Mouse (Mus musculus) embryonic facial prominence, embryonic 12.5 days (tissue): ENCODE data around the gene Nbea. TPM values are rescaled to one million over a fixed set of nuclear protein-coding genes. Genes with fewer than 3 reads are reported as not detected.
A peak's percentile ranks its signal among the peaks of the same experiment; 100 is the strongest.
"Not testable (repeated sequence)": the region's sequence is repeated elsewhere in the genome, so short reads cannot be mapped to it uniquely, and the experiment has no call there.

ENCODE experiments used
- ATAC-seq: fragments of 200-750 bp; cut with Nextera tagmentation; 2 replicates; pipeline ENCODE4 v1.8.0; 2017; ENCODE audit not compliant: insufficient number of reproducible peaks, insufficient read depth, low FRiP score, low TSS enrichment
- H3K27ac ChIP-seq: fragments of 300-500 bp; sonication (generic); 2 replicates; pipeline ENCODE4 v1.5.1; 2016; ENCODE audit warnings: mild to moderate bottlenecking
- H3K27me3 ChIP-seq: fragments of 300-500 bp; sonication (generic); 2 replicates; pipeline ENCODE4 v1.6.1; 2016; ENCODE audit warnings: mild to moderate bottlenecking, moderate library complexity
- H3K36me3 ChIP-seq: fragments of 300-500 bp; sonication (generic); 2 replicates; pipeline ENCODE4 v1.6.1; 2016; ENCODE audit warnings: mild to moderate bottlenecking
- H3K4me1 ChIP-seq: fragments of 300-500 bp; sonication (generic); 2 replicates; pipeline ENCODE4 v1.6.1; 2016
- H3K4me2 ChIP-seq: fragments of 300-500 bp; sonication (generic); replicated peaks from 2 replicates; pipeline ENCODE4 v1.6.1; 2016; ENCODE audit warnings: mild to moderate bottlenecking, moderate library complexity
- H3K4me3 ChIP-seq: fragments of 300-500 bp; sonication (generic); 2 replicates; pipeline ENCODE4 v1.5.1; 2016; ENCODE audit warnings: mild to moderate bottlenecking
- H3K9ac ChIP-seq: fragments of 300-500 bp; sonication (generic); 2 replicates; pipeline ENCODE4 v1.6.1; 2016; ENCODE audit warnings: mild to moderate bottlenecking, moderate library complexity
- H3K9me3 ChIP-seq: fragments of 300-500 bp; sonication (generic); 2 replicates; pipeline ENCODE4 v1.6.1; 2016; ENCODE audit warnings: mild to moderate bottlenecking, moderate library complexity
- WGBS: fragments of 180-500 bp; shearing (Covaris S2); methylation state at CpG from one replicate; pipeline ENCODE4 v1.1.7; 2016; 5-methylcytosine and 5-hydroxymethylcytosine counted together
- polyA plus RNA-seq: library from polyadenylated mRNA; unstranded; fragments of >200 nt; fragmentation: Nextera tagmentation; extraction: Ambion mirVana; gene quantifications from 2 replicates; pipeline ENCODE4 v1.2.1, GENCODE M21; 2016

Gene Nbea
- polyA plus RNA-seq, 1 experiment from 2014 or later = 24.2 TPM

DNA sequence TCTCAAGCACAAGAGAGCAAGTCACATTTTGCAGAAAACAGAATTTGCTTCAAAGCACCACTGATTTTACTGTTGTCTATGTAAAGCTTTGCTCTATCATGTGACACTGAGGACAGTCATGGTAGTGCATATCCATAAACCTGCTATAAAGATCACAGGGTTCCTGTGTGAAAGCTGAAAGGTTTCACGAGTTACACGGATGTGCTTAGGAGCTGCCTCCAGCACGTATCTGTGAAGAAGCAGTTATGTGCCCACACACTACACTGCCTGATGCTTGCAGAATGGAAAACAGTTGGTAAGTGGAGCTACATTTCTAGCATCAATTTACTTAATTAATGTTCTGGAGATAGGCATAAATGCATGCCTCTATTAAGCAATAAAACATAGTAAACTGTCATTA is 172.4 kb downstream of the Nbea start:
- Histone ChIP-seq H3K4me1 (no peaks in the 10 kb centered on the region), H3K4me3 (no peak overlapping the region), H3K9ac (no peak overlapping the region), H3K9me3 (no peaks in the 10 kb centered on the region), H3K27ac (no peak overlapping the region), H3K27me3 (no peaks in the 10 kb centered on the region), H3K36me3 (peaks cover 7% of the 10 kb centered on the region; the same call in 1 of the 2 replicates), H3K4me2 (no peak overlapping the region)
- no peak for ATAC-seq
- WGBS = 83% methylated on average over 3 of the region's 3 CpGs

- H3K4me2 ChIP-seq = no peak overlapping the region
Observed at GRCm38 (mm10) chr3:56007991-56008390, 175.5 kb downstream of the Nbea start.

DNA sequence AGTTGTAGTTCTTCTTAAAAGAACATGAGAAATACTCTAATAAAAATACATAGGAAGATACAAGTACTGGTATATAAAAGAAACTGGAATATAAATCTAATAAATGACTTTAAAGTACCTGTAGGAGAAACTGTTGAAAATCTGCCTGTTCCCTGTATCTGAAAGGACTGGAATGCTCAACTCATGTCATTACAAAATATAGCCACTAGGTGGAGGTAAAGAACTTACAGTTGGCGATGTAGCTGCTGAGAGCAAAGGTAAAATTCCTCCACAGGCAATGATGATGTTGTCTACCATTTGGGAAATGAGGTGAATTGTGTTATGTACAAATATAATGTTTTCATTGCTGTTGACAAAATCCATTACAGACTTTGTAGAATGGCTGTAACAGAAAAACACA is 183.2 kb downstream of the Nbea start:
- no peak for ATAC-seq
- no peak overlapping the region for H3K9ac ChIP-seq
- H3K36me3 ChIP-seq = peaks cover 19% of the 10 kb centered on the region
- H3K4me1 ChIP-seq = no peaks in the 10 kb centered on the region
- WGBS = 2% methylated on average over 1 of the region's 1 CpGs
- H3K27me3 ChIP-seq = no peaks in the 10 kb centered on the region
- no peak overlapping the region for H3K27ac ChIP-seq
- no peaks in the 10 kb centered on the region for H3K9me3 ChIP-seq
- no peak overlapping the region for H3K4me3 ChIP-seq
- no peak overlapping the region for H3K4me2 ChIP-seq

More at GRCm38 (mm10) chr3:56007991-56008390, 175.5 kb downstream of the Nbea start:
- Histone ChIP-seq H3K4me1 (no peaks in the 10 kb centered on the region), H3K9me3 (no peaks in the 10 kb centered on the region), H3K4me3 (no peak overlapping the region), H3K9ac (no peak overlapping the region), H3K36me3 (peaks cover 18% of the 10 kb centered on the region), H3K27ac (no peak overlapping the region), H3K27me3 (no peaks in the 10 kb centered on the region)
- WGBS = 19% methylated on average over 2 of the region's 2 CpGs
- no peak for ATAC-seq

DNA sequence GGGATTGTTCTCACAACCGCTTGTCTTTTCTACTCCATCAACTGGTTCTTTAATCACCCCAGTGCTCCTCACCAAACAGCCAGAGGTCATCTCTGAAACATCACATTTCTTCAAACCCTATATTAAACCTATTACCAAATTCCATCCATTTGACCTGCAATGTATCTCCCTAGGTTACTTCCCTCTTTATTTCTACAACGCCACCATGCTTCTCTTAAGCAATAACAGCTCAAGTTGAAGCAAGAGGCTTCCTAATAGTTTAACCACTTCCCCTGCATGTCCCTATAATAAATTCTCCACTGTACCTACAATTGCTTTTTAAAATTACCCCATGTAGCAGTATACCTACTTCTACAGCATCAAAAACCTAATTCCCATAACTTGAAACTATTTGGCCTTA is 205.1 kb downstream of the Nbea start:
- Histone ChIP-seq H3K9me3 (no peaks in the 10 kb centered on the region), H3K27me3 (no peaks in the 10 kb centered on the region), H3K4me1 (no peaks in the 10 kb centered on the region), H3K36me3 (peaks cover 22% of the 10 kb centered on the region), H3K4me2 (no peak overlapping the region), H3K9ac (no peak overlapping the region), H3K4me3 (no peak overlapping the region), H3K27ac (no peak overlapping the region)
- WGBS = 91% methylated on average over 2 of the region's 2 CpGs
- ATAC-seq = no peak

GRCm38 (mm10) chr3:55976986-55977385 is 206.5 kb downstream of the Nbea start:
- H3K4me3 ChIP-seq, H3K4me1 ChIP-seq, H3K9me3 ChIP-seq, ATAC-seq, H3K27ac ChIP-seq, H3K27me3 ChIP-seq, H3K4me2 ChIP-seq, H3K9ac ChIP-seq: not testable (repeated sequence)
- 94% methylated on average over 14 of the region's 14 CpGs for WGBS
- H3K36me3 ChIP-seq = peaks cover 11% of the 10 kb centered on the region

DNA sequence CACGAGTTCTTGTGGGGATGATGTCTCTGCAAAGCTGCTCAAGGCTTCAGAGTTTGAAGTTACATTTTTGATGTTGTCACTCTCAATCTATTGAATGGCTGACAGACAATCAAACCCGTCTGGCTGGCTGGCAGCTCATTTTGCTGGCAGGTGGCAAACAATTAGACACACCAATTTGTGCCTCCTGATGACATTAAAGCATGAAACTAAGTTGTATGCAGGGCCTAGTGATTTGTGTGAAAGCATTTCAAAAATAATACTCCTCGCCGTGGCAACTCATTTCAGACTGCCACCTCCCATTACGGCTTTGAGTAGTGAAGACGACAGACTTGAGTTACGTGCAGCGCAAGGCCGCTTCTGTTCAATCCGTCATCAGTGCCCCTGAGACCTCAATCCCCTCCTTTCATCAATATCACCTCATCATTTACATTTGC is 217.8 kb downstream of the Nbea start:
- H3K4me3 ChIP-seq = no peak overlapping the region
- peaks cover 7% of the 10 kb centered on the region for H3K36me3 ChIP-seq
- H3K9ac ChIP-seq = no peak overlapping the region
- WGBS = 44% methylated on average over 10 of the region's 10 CpGs
- no peaks in the 10 kb centered on the region for H3K9me3 ChIP-seq
- H3K27ac ChIP-seq = no peak overlapping the region
- ATAC-seq = no peak
- no peak overlapping the region for H3K4me2 ChIP-seq
- H3K4me1 ChIP-seq = no peaks in the 10 kb centered on the region
- H3K27me3 ChIP-seq = no peaks in the 10 kb centered on the region

- ATAC-seq = 0 out of 2 replicates have a peak, but pooled peaks have one; percentile 3
- WGBS = 90% methylated on average over 8 of the region's 8 CpGs
Observed at GRCm38 (mm10) chr3:55963032-55963431, 220.5 kb downstream of the Nbea start.

DNA sequence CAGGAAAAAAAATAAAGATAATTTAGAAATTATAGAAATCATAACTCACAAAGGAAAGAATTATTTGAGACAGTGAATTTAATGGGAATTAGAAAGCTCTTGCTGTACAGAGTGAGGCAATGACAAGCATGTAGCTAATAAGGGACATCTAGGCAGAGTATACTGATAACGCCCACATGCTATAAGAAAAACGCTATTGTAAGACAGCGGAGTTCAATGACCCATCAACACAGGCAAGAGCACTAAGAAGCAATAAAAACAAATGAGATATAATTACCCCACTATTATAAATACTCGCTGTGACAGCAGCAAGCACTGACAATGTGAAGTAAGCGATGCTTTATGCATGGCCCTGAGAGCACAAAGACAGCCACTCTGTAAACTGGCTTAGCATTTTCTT is 233.5 kb downstream of the Nbea start:
- WGBS = 84% methylated on average over 5 of the region's 5 CpGs
- Histone ChIP-seq H3K27me3 (no peaks in the 10 kb centered on the region), H3K27ac (no peak overlapping the region), H3K36me3 (peaks cover 7% of the 10 kb centered on the region), H3K4me1 (no peaks in the 10 kb centered on the region), H3K4me2 (no peak overlapping the region), H3K4me3 (no peak overlapping the region), H3K9me3 (no peaks in the 10 kb centered on the region), H3K9ac (no peak overlapping the region)
- ATAC-seq = no peak

More at GRCm38 (mm10) chr3:55963032-55963431, 220.5 kb downstream of the Nbea start:
- Histone ChIP-seq H3K27ac (no peak overlapping the region), H3K36me3 (peaks cover 10% of the 10 kb centered on the region), H3K4me2 (no peak overlapping the region), H3K9me3 (no peaks in the 10 kb centered on the region), H3K9ac (no peak overlapping the region), H3K27me3 (no peaks in the 10 kb centered on the region), H3K4me1 (no peaks in the 10 kb centered on the region), H3K4me3 (no peak overlapping the region)

GRCm38 (mm10) chr3:55949148-55949547 is 234.4 kb downstream of the Nbea start:
- no peak overlapping the region for H3K4me2 ChIP-seq
- WGBS = 88% methylated on average over 2 of the region's 2 CpGs

DNA sequence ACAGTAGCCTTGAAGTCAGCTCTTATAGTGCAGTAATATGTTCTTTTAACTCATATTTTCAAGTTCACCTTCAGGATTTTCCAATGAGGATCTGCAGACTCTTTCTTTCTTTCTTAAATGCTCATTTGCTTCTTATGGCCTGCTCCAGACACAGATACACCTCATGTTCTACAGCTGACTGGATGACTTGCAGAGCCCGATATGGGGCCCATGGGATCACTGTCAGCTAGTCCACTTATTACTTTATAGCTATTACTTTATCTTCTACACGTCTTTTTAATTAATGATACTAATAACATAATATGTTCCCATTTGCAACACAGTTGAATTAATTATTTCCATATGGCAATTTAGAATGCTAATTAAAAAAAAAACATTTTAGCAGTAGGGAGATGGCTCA is 256.2 kb downstream of the Nbea start:
- no peak overlapping the region for H3K4me2 ChIP-seq
- no peaks in the 10 kb centered on the region for H3K27me3 ChIP-seq
- no peak overlapping the region for H3K27ac ChIP-seq
- peaks cover 13% of the 10 kb centered on the region for H3K36me3 ChIP-seq
- no peaks in the 10 kb centered on the region for H3K4me1 ChIP-seq
- no peaks in the 10 kb centered on the region for H3K9me3 ChIP-seq
- no peak for ATAC-seq
- H3K9ac ChIP-seq = no peak overlapping the region
- 69% methylated on average over 2 of the region's 2 CpGs for WGBS
- H3K4me3 ChIP-seq = no peak overlapping the region

More at GRCm38 (mm10) chr3:55949148-55949547, 234.4 kb downstream of the Nbea start:
- Histone ChIP-seq H3K27me3 (no peaks in the 10 kb centered on the region), H3K27ac (no peak overlapping the region), H3K36me3 (peaks cover 7% of the 10 kb centered on the region), H3K4me3 (no peak overlapping the region), H3K9ac (no peak overlapping the region), H3K4me1 (no peaks in the 10 kb centered on the region), H3K9me3 (no peaks in the 10 kb centered on the region)
- no peak for ATAC-seq

DNA sequence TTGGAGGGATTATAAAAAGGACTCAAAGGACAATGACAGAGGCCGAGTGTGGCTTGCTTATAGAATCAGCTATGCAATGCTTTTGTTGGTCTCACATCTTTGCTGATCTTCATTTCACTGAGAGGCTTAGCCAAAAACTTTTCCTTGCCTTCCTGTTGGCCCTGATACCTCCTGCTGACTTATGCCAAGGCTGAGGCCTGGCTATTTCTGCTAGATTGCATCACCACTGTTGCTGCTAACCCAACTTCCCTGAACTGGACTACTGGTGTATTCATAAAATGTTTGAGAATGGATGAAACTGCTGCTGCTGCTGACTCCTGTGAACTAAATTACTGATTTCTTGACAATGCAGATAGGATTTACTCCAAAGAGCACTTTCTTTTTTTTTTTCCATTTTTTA is 274.2 kb downstream of the Nbea start:
- no peak for ATAC-seq

DNA sequence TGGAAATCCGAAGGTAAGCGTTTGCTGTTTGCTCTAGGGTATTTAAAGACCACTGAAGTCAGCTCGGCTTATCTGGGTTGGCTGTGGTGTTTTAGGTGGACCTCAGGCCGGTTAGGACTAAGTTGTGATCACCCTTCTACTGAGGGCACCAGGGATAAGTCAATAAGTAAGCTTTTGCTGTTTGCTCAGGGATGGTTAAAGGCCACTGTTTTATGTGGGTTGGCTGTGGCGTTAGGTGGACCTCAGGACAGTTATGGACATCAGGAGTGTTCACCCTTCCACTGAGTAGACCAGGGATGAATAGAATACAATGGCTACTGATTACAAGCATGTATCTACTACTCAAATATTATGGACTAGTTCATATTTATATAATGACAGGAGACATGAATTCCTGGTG is 292.9 kb downstream of the Nbea start:
- no peak overlapping the region for H3K4me2 ChIP-seq
- 77% methylated on average over 5 of the region's 5 CpGs for WGBS

More for the DNA sequence above, 274.2 kb downstream of the Nbea start:
- WGBS = 71% methylated on average over 1 of the region's 1 CpGs
- H3K4me3 ChIP-seq = no peak overlapping the region
- H3K4me2 ChIP-seq = no peak overlapping the region
- no peaks in the 10 kb centered on the region for H3K27me3 ChIP-seq
- no peak overlapping the region for H3K27ac ChIP-seq
- no peaks in the 10 kb centered on the region for H3K9me3 ChIP-seq
- H3K9ac ChIP-seq = no peak overlapping the region
- peaks cover 4% of the 10 kb centered on the region; the same call in 1 of the 2 replicates for H3K36me3 ChIP-seq
- no peaks in the 10 kb centered on the region for H3K4me1 ChIP-seq

More for the DNA sequence above, 292.9 kb downstream of the Nbea start:
- Histone ChIP-seq H3K27me3 (no peaks in the 10 kb centered on the region), H3K27ac (peak overlapping the region; percentile 69), H3K9ac (no peak overlapping the region), H3K4me1 (peaks cover 8% of the 10 kb centered on the region; the same call in 1 of the 2 replicates), H3K36me3 (no peaks in the 10 kb centered on the region), H3K4me3 (peak overlapping the region; percentile 9; the same call in 1 of the 2 replicates), H3K9me3 (no peaks in the 10 kb centered on the region)
- ATAC-seq = no peak
